Mouse (Mus musculus) liver, embryonic 14.5 days (tissue): Measurements from ENCODE around the gene Jtb.

Experiments used
- CTCF ChIP-seq: IDR thresholded peaks from 2 replicates; pipeline ENCODE4 v1.5.1; 2016; ENCODE audit warnings: antibody characterized with exemption, low read depth, control low read depth
- EP300 ChIP-seq: IDR thresholded peaks from 2 replicates; pipeline ENCODE4 v1.6.1; 2016; ENCODE audit warnings: antibody characterized with exemption, low read depth

GRCm38 (mm10) chr3:90264687-90265033, 33.3 kb downstream of the Jtb start:
- TF ChIP-seq CTCF (no peak), EP300 (no peak)
